Mouse (Mus musculus) hindbrain, embryonic 14.5 days (tissue): Measurements from ENCODE around the gene Cd3eap. TPM values are rescaled to one million over a fixed set of nuclear protein-coding genes. Genes with fewer than 3 reads are reported as not detected.

Experiments used
- ATAC-seq: fragments of 200-750 bp; cut with Nextera tagmentation; 2 replicates; pipeline ENCODE4 v1.8.0; 2017; ENCODE audit warnings: moderate number of reproducible peaks, mild to moderate bottlenecking, moderate TSS enrichment, moderate library complexity; ENCODE audit not compliant: low FRiP score
- DNase-seq: peaks from one replicate; pipeline ENCODE4 v3.0.0-alpha.2; 2015; ENCODE audit warnings: low spot score
- H3K27ac ChIP-seq: fragments of 300-500 bp; sonication (generic); 2 replicates; pipeline ENCODE4 v1.5.1; 2014; ENCODE audit warnings: mild to moderate bottlenecking, moderate library complexity
- H3K27me3 ChIP-seq: fragments of 300-500 bp; sonication (generic); 2 replicates; pipeline ENCODE4 v1.6.1; 2014; ENCODE audit warnings: mild to moderate bottlenecking, low read length, mixed read lengths; ENCODE audit not compliant: control insufficient read depth, insufficient read depth
- H3K36me3 ChIP-seq: fragments of 300-500 bp; sonication (generic); replicated peaks from 2 replicates; pipeline ENCODE4 v1.6.1; 2014; ENCODE audit not compliant: control insufficient read depth, insufficient read depth
- H3K4me1 ChIP-seq: fragments of 300-500 bp; sonication (generic); replicated peaks from 2 replicates; pipeline ENCODE4 v1.6.1; 2014; ENCODE audit warnings: antibody characterized with exemption, low read length, mixed read lengths; ENCODE audit not compliant: control insufficient read depth, insufficient read depth
- H3K4me2 ChIP-seq: fragments of 300-500 bp; sonication (generic); replicated peaks from 2 replicates; pipeline ENCODE4 v1.6.1; 2014; ENCODE audit warnings: mild to moderate bottlenecking, moderate library complexity
- H3K4me3 ChIP-seq: fragments of 300-500 bp; sonication (generic); replicated peaks from 2 replicates; pipeline ENCODE4 v1.5.1; 2014; ENCODE audit warnings: mild to moderate bottlenecking, low read length
- H3K9ac ChIP-seq: fragments of 300-500 bp; sonication (generic); 2 replicates; pipeline ENCODE4 v1.6.1; 2014
- H3K9me3 ChIP-seq: fragments of 300-500 bp; sonication (generic); 2 replicates; pipeline ENCODE4 v1.6.1; 2016; ENCODE audit warnings: low read length; ENCODE audit not compliant: control insufficient read depth
- WGBS: fragments of 180-500 bp; shearing (Covaris S2); extraction: QIAGEN DNeasy Blood & Tissue Kit; methylation state at CpG from one replicate; pipeline ENCODE4 v1.1.7; 2014; 5-methylcytosine and 5-hydroxymethylcytosine counted together
- polyA plus RNA-seq: library from polyadenylated mRNA; unstranded; fragments of >200 nt; fragmentation: Nextera tagmentation; extraction: Ambion mirVana; gene quantifications from 2 replicates; pipeline ENCODE4 v1.2.1, GENCODE M21; 2014

Gene Cd3eap
- polyA plus RNA-seq, 1 experiment from 2014 or later, result 17.0 TPM

- Histone ChIP-seq H3K4me1 (peaks cover 11% of the 10 kb centered on the region), H3K9me3 (no peaks in the 10 kb centered on the region), H3K4me2 (no peak overlapping the region), H3K36me3 (no peaks in the 10 kb centered on the region), H3K9ac (no peak overlapping the region), H3K4me3 (no peak overlapping the region), H3K27me3 (no peaks in the 10 kb centered on the region), H3K27ac (no peak overlapping the region)
- DNase-seq (no peak), ATAC-seq (no peak)
Observed at GRCm38 (mm10) chr7:19328425-19328824, 30.9 kb downstream of the Cd3eap start.

GRCm38 (mm10) chr7:19327782-19328181 lies 31.5 kb downstream of the Cd3eap start:
- Histone ChIP-seq H3K36me3 (no peaks in the 10 kb centered on the region), H3K4me3 (peak overlapping the region; percentile 32; the same call in 1 of the 2 replicates), H3K4me1 (peaks cover 11% of the 10 kb centered on the region), H3K27ac (no peak overlapping the region), H3K9me3 (no peaks in the 10 kb centered on the region), H3K27me3 (no peaks in the 10 kb centered on the region), H3K4me2 (peak overlapping the region; percentile 67), H3K9ac (0 out of 2 replicates have a peak overlapping the region, but pooled peaks have one; percentile 48)
- WGBS, result 84% methylated on average over 5 of the region's 5 CpGs
- no peak for ATAC-seq
- no peak for DNase-seq

DNA sequence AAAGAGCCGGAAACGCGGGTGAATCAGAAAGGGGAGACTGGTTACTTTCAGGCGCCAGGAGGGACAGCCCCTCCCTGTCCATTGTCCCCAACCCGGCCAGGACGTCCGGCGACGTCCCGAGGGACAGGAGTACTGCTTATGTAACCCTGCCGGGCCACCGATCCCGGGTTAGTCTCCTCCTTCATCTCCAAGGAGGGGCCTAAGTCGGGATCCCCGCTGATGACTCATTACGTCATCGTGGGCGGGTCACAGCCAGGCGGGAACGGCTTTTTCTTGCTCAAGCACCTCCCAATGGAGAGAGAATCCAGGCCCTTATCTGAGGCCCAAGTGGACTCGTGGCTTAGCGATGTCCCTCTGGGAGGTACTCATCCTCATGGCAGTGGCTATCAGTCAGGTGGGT lies 32.2 kb downstream of the Cd3eap start:
- peak overlapping the region; percentile 32 for H3K4me3 ChIP-seq
- DNase-seq (peak; percentile 77), ATAC-seq (peak; percentile 57)
- H3K27ac ChIP-seq, result peak overlapping the region; percentile 15; the same call in 1 of the 2 replicates
- H3K4me1 ChIP-seq, result peaks cover 11% of the 10 kb centered on the region; the same call in 1 of the 2 replicates
- WGBS, result 0% methylated on average over 22 of the region's 22 CpGs
- H3K36me3 ChIP-seq, result no peaks in the 10 kb centered on the region
- peak overlapping the region; percentile 67 for H3K4me2 ChIP-seq
- peak overlapping the region; percentile 48 for H3K9ac ChIP-seq
- H3K27me3 ChIP-seq, result no peaks in the 10 kb centered on the region
- H3K9me3 ChIP-seq, result no peaks in the 10 kb centered on the region

- WGBS, result under 1% methylated on average over 20 of the region's 20 CpGs
- Histone ChIP-seq H3K27ac (no peak overlapping the region), H3K9ac (no peak overlapping the region), H3K4me2 (peak overlapping the region; percentile 67), H3K36me3 (no peaks in the 10 kb centered on the region), H3K4me1 (peaks cover 11% of the 10 kb centered on the region; the same call in 1 of the 2 replicates), H3K9me3 (no peaks in the 10 kb centered on the region), H3K4me3 (peak overlapping the region; percentile 32), H3K27me3 (no peaks in the 10 kb centered on the region)
- peak; percentile 35; the same call in 1 of the 2 replicates for ATAC-seq
- peak; percentile 67 for DNase-seq
Observed at GRCm38 (mm10) chr7:19326359-19326758, 32.9 kb downstream of the Cd3eap start.

- H3K9ac ChIP-seq, result no peak overlapping the region
- H3K36me3 ChIP-seq, result no peaks in the 10 kb centered on the region
- ATAC-seq (no peak), DNase-seq (no peak)
- H3K4me1 ChIP-seq, result peaks cover 12% of the 10 kb centered on the region
- no peaks in the 10 kb centered on the region for H3K27me3 ChIP-seq
- no peak overlapping the region for H3K4me3 ChIP-seq
- H3K27ac ChIP-seq, result 0 out of 2 replicates have a peak overlapping the region, but pooled peaks have one; percentile 26
- H3K9me3 ChIP-seq, result no peaks in the 10 kb centered on the region
- peak overlapping the region; percentile 67 for H3K4me2 ChIP-seq
- WGBS, result 71% methylated on average over 21 of the region's 21 CpGs
Observed at GRCm38 (mm10) chr7:19325262-19326199, 33.8 kb downstream of the Cd3eap start.

GRCm38 (mm10) chr7:19324221-19324620 lies 35.1 kb downstream of the Cd3eap start:
- H3K4me1 ChIP-seq, result peaks cover 21% of the 10 kb centered on the region
- no peak for DNase-seq

GRCm38 (mm10) chr7:19322489-19322888 lies 36.8 kb downstream of the Cd3eap start:
- ATAC-seq, result no peak
- H3K36me3 ChIP-seq, result no peaks in the 10 kb centered on the region
- peaks cover 18% of the 10 kb centered on the region for H3K4me1 ChIP-seq
- no peaks in the 10 kb centered on the region for H3K9me3 ChIP-seq
- no peaks in the 10 kb centered on the region for H3K27me3 ChIP-seq
- H3K9ac ChIP-seq, result no peak overlapping the region
- no peak overlapping the region for H3K4me2 ChIP-seq
- DNase-seq, result no peak
- no peak overlapping the region for H3K4me3 ChIP-seq
- H3K27ac ChIP-seq, result no peak overlapping the region
- WGBS, result 60% methylated on average over 9 of the region's 9 CpGs

More at GRCm38 (mm10) chr7:19324221-19324620, 35.1 kb downstream of the Cd3eap start:
- no peak for ATAC-seq
- H3K4me3 ChIP-seq, result no peak overlapping the region
- no peaks in the 10 kb centered on the region for H3K36me3 ChIP-seq
- no peaks in the 10 kb centered on the region for H3K9me3 ChIP-seq
- WGBS, result 83% methylated on average over 11 of the region's 11 CpGs
- H3K27me3 ChIP-seq, result no peaks in the 10 kb centered on the region
- no peak overlapping the region for H3K9ac ChIP-seq
- H3K27ac ChIP-seq, result no peak overlapping the region
- no peak overlapping the region for H3K4me2 ChIP-seq

- peaks cover 10% of the 10 kb centered on the region for H3K4me1 ChIP-seq
- H3K9ac ChIP-seq, result no peak overlapping the region
- DNase-seq, result no peak
- no peak overlapping the region for H3K27ac ChIP-seq
- H3K27me3 ChIP-seq, result no peaks in the 10 kb centered on the region
- H3K9me3 ChIP-seq, result no peaks in the 10 kb centered on the region
- no peak overlapping the region for H3K4me2 ChIP-seq
- no peak overlapping the region for H3K4me3 ChIP-seq
- WGBS, result 63% methylated on average over 5 of the region's 5 CpGs
- no peak for ATAC-seq
- H3K36me3 ChIP-seq, result no peaks in the 10 kb centered on the region
Observed at GRCm38 (mm10) chr7:19321464-19321863, 37.8 kb downstream of the Cd3eap start.

DNA sequence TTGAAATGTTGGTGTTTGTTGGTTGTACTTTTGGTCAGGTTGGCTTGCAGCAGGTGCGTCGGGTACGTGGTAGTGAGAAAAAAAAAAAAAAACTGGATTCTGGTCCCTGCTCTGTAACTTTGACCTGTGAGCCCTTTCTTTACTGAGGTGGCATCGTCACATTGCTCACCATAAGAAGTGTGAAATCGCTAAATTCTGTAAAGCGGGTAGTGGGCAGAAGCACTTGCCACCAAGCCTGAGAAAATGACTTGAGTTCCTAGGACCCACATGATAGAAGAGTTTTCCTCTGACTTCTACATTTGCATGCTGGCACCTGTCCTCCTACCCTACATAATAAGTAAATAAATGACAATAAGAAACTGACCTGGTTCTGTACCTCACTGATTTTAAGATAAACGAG lies 38.6 kb downstream of the Cd3eap start:
- Histone ChIP-seq H3K9me3 (no peaks in the 10 kb centered on the region), H3K27me3 (no peaks in the 10 kb centered on the region), H3K4me2 (peak overlapping the region; percentile 89), H3K27ac (no peak overlapping the region), H3K36me3 (no peaks in the 10 kb centered on the region), H3K4me1 (peaks cover 10% of the 10 kb centered on the region), H3K9ac (0 out of 2 replicates have a peak overlapping the region, but pooled peaks have one; percentile 63), H3K4me3 (peak overlapping the region; percentile 45; the same call in 1 of the 2 replicates)
- no peak for ATAC-seq
- WGBS, result 46% methylated on average over 7 of the region's 7 CpGs
- no peak for DNase-seq
